Mouse (Mus musculus): ENCODE data around the gene Clstn1. TPM values are rescaled to one million over a fixed set of nuclear protein-coding genes. Genes with fewer than 3 reads are reported as not detected.

Clstn1 gene
- polyA plus RNA-seq, 1 experiment from 2014 or later, result 7.8 TPM

DNA sequence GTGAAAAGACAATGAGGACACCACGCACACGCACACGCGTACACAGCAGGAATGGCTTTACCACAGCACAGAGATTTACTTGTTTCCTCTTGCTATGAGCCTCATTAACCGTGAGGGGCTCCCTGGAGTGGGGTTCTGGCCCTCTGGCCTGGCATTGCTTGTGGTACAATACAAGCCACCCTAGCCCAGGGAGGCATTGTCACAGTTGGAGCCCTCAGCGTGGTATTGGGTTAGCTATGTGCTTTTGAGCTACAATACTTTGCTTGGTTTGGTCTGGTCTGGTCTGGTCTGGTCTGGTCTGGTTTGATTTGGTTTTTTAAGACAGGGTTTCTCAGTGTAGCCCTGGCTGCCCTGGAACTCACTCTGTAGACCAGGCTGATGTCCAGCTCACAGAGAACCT is 13.3 kb downstream of the Clstn1 start:
- WGBS, result 90% methylated on average over 6 of the region's 6 CpGs
- no peak overlapping the region for H3K4me2 ChIP-seq
- no peak overlapping the region for H3K9ac ChIP-seq (ENCODE audit: low read depth, low read length)
- no peak for ATAC-seq (replicated peaks; ENCODE audit: low FRiP score)
- no peak overlapping the region for H3K27ac ChIP-seq (ENCODE audit: low read depth, low read length)
- no peaks in the 10 kb centered on the region for H3K36me3 ChIP-seq (ENCODE audit: control insufficient read depth, insufficient read depth, low read length)
- H3K9me3 ChIP-seq (ENCODE audit: control insufficient read depth, low read length), result no peaks in the 10 kb centered on the region
- H3K4me1 ChIP-seq (replicated peaks; ENCODE audit: control insufficient read depth, insufficient read depth, low read length), result no peaks in the 10 kb centered on the region
- H3K27me3 ChIP-seq (replicated peaks; ENCODE audit: control insufficient read depth, insufficient read depth, low read length), result no peaks in the 10 kb centered on the region
- no peak overlapping the region for H3K4me3 ChIP-seq (ENCODE audit: low read depth, low read length)
- no peak for DNase-seq (ENCODE audit: low spot score)

DNA sequence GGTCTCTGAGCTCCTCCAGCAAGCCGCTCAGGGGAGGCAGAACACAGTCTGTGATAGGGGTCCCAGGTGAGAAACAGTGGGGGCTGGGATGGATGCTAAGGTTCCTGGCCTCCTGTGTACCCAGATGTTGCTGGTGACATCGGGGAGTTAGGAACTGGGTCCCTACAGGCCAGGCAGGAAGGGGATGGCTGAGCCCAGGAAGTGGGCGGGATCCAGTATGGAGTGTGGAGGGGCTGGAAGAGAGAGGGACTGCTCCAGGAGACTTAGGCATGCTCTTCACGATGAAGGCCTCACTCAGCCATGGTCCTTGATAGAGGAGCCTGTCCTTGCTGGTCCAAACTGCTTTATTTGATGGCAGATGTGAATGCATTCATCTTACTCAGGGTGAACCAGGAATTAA is 13.9 kb downstream of the Clstn1 start:
- no peak for DNase-seq (ENCODE audit: low spot score)
- WGBS, result 73% methylated on average over 4 of the region's 4 CpGs
- Histone ChIP-seq H3K9ac (ENCODE audit: low read depth, low read length) (no peak overlapping the region), H3K4me2 (no peak overlapping the region), H3K27ac (ENCODE audit: low read depth, low read length) (no peak overlapping the region), H3K4me3 (ENCODE audit: low read depth, low read length) (no peak overlapping the region), H3K36me3 (ENCODE audit: control insufficient read depth, insufficient read depth, low read length) (no peaks in the 10 kb centered on the region), H3K9me3 (ENCODE audit: control insufficient read depth, low read length) (no peaks in the 10 kb centered on the region), H3K27me3 (replicated peaks; ENCODE audit: control insufficient read depth, insufficient read depth, low read length) (no peaks in the 10 kb centered on the region), H3K4me1 (replicated peaks; ENCODE audit: control insufficient read depth, insufficient read depth, low read length) (no peaks in the 10 kb centered on the region)
- no peak for ATAC-seq (replicated peaks; ENCODE audit: low FRiP score)

DNA sequence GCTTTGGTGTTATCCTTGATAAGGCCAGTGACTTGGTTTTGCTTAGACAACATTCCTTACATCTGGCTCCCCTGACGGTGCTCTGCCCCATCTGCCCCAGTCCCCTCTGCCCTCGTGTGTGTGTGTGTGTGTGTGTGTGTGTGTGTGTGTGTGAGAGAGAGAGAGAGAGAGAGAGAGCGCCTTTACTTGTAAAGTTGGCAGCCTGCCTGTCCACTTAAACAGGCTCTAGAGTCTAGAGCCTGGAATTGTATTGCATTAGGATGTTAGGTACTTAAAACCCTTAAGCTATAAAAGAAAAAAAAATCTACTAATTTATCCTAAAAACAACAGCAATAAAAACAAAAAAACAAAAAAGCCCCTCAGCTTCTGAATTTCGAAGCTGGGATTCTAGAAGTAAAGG is 15.2 kb downstream of the Clstn1 start:
- Histone ChIP-seq H3K4me3 (ENCODE audit: low read depth, low read length) (no peak overlapping the region), H3K27ac (ENCODE audit: low read depth, low read length) (no peak overlapping the region)
- 35% methylated on average over 4 of the region's 4 CpGs for WGBS

DNA sequence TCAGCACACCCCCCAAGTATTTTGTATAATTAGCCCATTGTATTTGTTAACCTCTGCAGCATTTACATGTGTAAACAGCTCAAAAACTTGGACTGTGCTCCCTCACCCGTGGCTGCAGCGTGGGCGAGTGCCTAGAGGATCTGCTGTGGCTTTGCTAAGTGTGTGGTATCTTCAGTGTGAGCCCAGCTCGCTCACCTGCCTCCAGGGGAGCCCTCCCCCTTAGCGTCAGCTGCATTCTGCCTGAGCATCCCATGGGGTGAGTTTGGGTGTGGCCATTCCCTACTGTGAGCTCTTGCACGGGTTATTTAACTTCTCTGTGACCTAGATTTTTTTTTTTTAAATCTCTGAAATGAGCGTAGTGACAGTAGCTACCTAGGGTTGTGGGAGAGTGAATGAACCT is 16.0 kb downstream of the Clstn1 start:
- WGBS, result 63% methylated on average over 7 of the region's 7 CpGs
- DNase-seq (ENCODE audit: low spot score) (no peak), ATAC-seq (replicated peaks; ENCODE audit: low FRiP score) (no peak)
- Histone ChIP-seq H3K9ac (ENCODE audit: low read depth, low read length) (no peak overlapping the region), H3K4me3 (ENCODE audit: low read depth, low read length) (no peak overlapping the region), H3K27me3 (replicated peaks; ENCODE audit: control insufficient read depth, insufficient read depth, low read length) (no peaks in the 10 kb centered on the region), H3K36me3 (ENCODE audit: control insufficient read depth, insufficient read depth, low read length) (no peaks in the 10 kb centered on the region), H3K27ac (ENCODE audit: low read depth, low read length) (no peak overlapping the region), H3K4me2 (no peak overlapping the region), H3K4me1 (replicated peaks; ENCODE audit: control insufficient read depth, insufficient read depth, low read length) (peaks cover 3% of the 10 kb centered on the region; the same call in 1 of the 2 replicates), H3K9me3 (ENCODE audit: control insufficient read depth, low read length) (no peaks in the 10 kb centered on the region)

More for the DNA sequence above, 15.2 kb downstream of the Clstn1 start:
- no peaks in the 10 kb centered on the region for H3K27me3 ChIP-seq (replicated peaks; ENCODE audit: control insufficient read depth, insufficient read depth, low read length)
- no peak overlapping the region for H3K4me2 ChIP-seq
- DNase-seq (ENCODE audit: low spot score) (no peak), ATAC-seq (replicated peaks; ENCODE audit: low FRiP score) (no peak)
- H3K4me1 ChIP-seq (replicated peaks; ENCODE audit: control insufficient read depth, insufficient read depth, low read length), result no peaks in the 10 kb centered on the region
- no peak overlapping the region for H3K9ac ChIP-seq (ENCODE audit: low read depth, low read length)
- H3K9me3 ChIP-seq (ENCODE audit: control insufficient read depth, low read length), result no peaks in the 10 kb centered on the region
- H3K36me3 ChIP-seq (ENCODE audit: control insufficient read depth, insufficient read depth, low read length), result no peaks in the 10 kb centered on the region

DNA sequence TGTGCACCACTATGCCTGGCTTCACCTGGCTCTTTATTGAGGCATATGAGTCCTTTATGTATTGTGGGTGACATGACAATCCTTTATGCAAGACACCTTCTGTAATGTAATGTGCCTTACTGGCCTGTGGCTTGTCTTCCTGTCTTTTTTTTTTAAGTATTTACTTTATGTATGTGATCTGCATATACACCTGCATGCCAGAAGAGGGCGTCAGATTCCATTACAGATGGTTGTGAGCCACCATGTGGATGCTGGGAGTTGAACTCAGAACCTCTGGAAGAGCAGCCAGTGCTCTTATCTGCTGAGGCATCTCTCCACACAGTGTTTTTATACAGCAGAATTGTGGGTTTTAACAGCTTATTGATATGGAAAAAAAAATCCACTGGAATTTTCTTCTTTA is 17.6 kb downstream of the Clstn1 start:
- Histone ChIP-seq H3K27ac (ENCODE audit: low read depth, low read length) (no peak overlapping the region), H3K4me3 (ENCODE audit: low read depth, low read length) (no peak overlapping the region), H3K36me3 (ENCODE audit: control insufficient read depth, insufficient read depth, low read length) (no peaks in the 10 kb centered on the region), H3K27me3 (replicated peaks; ENCODE audit: control insufficient read depth, insufficient read depth, low read length) (no peaks in the 10 kb centered on the region), H3K9ac (ENCODE audit: low read depth, low read length) (no peak overlapping the region), H3K4me1 (replicated peaks; ENCODE audit: control insufficient read depth, insufficient read depth, low read length) (peaks cover 9% of the 10 kb centered on the region; the same call in 1 of the 2 replicates), H3K4me2 (no peak overlapping the region), H3K9me3 (ENCODE audit: control insufficient read depth, low read length) (no peaks in the 10 kb centered on the region)
- no peak for ATAC-seq (replicated peaks; ENCODE audit: low FRiP score)
- no peak for DNase-seq (ENCODE audit: low spot score)
- WGBS, result 50% methylated on average over 1 of the region's 1 CpGs

DNA sequence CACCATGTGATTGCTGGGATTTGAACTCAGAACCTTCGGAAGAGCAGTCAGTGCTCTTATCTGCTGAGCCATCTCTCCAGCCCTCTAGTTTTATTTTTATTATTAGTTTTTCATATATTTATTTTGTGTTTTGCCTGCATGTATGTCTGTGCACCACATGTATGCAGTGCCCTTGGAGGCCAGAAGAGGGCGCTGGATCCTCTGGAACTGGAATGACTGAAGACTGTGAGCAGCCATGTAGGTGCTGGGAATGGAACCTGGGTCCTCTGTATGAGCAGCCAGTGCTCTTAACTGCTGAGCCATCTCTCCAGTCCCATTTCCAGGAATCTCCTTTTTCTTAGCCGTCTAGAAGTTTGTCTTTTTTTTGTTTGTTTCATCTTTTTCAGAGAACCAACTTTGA is 18.2 kb downstream of the Clstn1 start:
- H3K27me3 ChIP-seq (replicated peaks; ENCODE audit: control insufficient read depth, insufficient read depth, low read length), result no peaks in the 10 kb centered on the region
- no peaks in the 10 kb centered on the region for H3K9me3 ChIP-seq (ENCODE audit: control insufficient read depth, low read length)
- H3K4me1 ChIP-seq (replicated peaks; ENCODE audit: control insufficient read depth, insufficient read depth, low read length), result peaks cover 9% of the 10 kb centered on the region; the same call in 1 of the 2 replicates
- no peak overlapping the region for H3K4me3 ChIP-seq (ENCODE audit: low read depth, low read length)
- no peaks in the 10 kb centered on the region for H3K36me3 ChIP-seq (ENCODE audit: control insufficient read depth, insufficient read depth, low read length)
- H3K27ac ChIP-seq (ENCODE audit: low read depth, low read length), result no peak overlapping the region
- WGBS, result 73% methylated on average over 3 of the region's 3 CpGs
- ATAC-seq (replicated peaks; ENCODE audit: low FRiP score), result no peak
- no peak overlapping the region for H3K4me2 ChIP-seq
- DNase-seq (ENCODE audit: low spot score), result no peak
- H3K9ac ChIP-seq (ENCODE audit: low read depth, low read length), result no peak overlapping the region

DNA sequence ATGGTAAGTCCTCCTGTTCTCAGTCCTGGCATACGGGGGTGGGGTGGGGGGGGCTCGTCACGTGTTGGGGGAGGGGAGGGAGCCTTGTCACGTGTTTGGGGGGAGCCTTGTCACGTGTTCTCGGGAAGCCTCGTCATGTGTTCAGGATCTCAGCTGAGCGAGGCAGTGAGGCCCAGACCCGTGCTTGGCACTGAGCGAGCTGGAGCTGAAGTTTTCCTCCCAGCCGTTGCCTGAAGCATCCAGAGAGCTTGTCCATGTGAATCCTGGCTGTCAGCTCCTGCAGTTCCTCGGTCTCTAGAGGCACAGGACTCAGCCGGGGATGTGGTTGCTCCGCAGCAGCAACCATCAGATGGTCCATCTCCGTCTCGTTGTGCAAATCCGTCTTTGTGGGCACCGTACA is 19.8 kb downstream of the Clstn1 start:
- DNase-seq (ENCODE audit: low spot score) (no peak), ATAC-seq (replicated peaks; ENCODE audit: low FRiP score) (no peak)
- Histone ChIP-seq H3K4me3 (ENCODE audit: low read depth, low read length) (no peak overlapping the region), H3K36me3 (ENCODE audit: control insufficient read depth, insufficient read depth, low read length) (no peaks in the 10 kb centered on the region), H3K4me1 (replicated peaks; ENCODE audit: control insufficient read depth, insufficient read depth, low read length) (peaks cover 9% of the 10 kb centered on the region; the same call in 1 of the 2 replicates), H3K9ac (ENCODE audit: low read depth, low read length) (no peak overlapping the region), H3K9me3 (ENCODE audit: control insufficient read depth, low read length) (no peaks in the 10 kb centered on the region), H3K4me2 (no peak overlapping the region), H3K27ac (ENCODE audit: low read depth, low read length) (no peak overlapping the region), H3K27me3 (replicated peaks; ENCODE audit: control insufficient read depth, insufficient read depth, low read length) (no peaks in the 10 kb centered on the region)
- 79% methylated on average over 18 of the region's 18 CpGs for WGBS

DNA sequence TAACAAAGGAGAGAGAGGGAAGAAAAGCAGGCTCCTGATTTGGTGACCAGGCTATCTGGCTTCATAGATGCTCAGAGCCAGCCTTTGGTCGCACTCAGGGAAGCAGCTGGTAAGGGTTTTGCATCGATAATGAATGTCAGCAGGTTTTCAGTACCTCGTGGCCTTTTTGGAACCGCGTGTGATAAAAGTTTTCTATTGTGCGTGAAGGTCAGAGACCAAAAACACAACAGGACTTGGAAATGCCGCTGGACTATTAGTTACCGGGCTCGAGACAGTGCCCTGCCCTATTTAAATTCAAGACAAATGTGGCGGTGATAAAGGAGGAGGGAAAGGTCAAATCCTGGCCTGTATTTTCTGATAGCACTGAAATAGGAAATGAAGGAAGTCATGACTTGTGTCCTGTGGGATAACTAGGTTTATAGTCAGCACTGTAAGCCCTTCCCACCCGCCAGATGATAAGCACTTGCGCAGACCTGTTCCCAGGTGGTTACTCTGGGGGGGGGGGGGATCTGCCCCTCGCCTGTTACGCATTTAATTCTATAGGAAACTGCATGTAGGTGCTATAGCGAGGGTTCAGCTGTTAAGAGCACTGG is 20.6 kb downstream of the Clstn1 start:
- 34% methylated on average over 15 of the region's 15 CpGs for WGBS

DNA sequence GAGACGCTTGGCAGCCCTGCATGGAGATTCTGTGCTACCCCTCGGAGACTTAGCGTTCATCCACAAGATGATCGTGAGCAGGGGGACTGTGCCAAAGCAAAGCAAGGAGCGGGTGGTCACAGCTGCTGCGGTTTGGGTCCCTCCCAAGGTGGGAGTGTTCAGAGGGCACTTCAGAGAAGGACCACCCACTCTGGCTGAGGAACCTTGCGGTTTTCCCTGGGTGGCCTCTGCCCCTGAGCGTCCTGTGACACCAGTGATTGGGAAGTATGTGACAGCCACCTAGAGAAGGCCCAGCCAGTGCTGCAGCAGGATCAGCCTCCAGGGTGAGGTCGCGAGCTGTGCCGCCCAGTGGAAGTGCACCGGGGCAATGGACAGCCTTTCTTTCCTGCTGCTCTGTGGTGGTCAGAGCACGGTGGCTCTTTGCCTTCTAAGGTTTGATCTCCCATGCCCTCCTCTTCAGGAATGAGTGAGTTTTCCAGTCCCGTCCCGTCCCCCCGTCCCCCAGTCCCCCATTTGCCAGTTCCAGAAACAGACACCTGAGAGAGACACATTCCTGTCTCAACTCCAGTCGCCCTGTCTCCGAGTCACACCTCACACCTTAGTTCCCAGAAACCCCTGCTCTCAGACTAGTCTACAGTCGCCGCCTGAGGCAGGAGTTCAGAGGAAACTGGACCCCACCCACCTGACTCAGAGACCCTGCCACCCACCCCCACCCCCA is 21.5 kb downstream of the Clstn1 start:
- Histone ChIP-seq H3K4me2 (peak overlapping the region; percentile 21; the same call in 1 of the 2 replicates), H3K4me1 (replicated peaks; ENCODE audit: control insufficient read depth, insufficient read depth, low read length) (peaks cover 9% of the 10 kb centered on the region; the same call in 1 of the 2 replicates), H3K4me3 (ENCODE audit: low read depth, low read length) (no peak overlapping the region), H3K9ac (ENCODE audit: low read depth, low read length) (no peak overlapping the region), H3K36me3 (ENCODE audit: control insufficient read depth, insufficient read depth, low read length) (no peaks in the 10 kb centered on the region), H3K9me3 (ENCODE audit: control insufficient read depth, low read length) (no peaks in the 10 kb centered on the region), H3K27me3 (replicated peaks; ENCODE audit: control insufficient read depth, insufficient read depth, low read length) (no peaks in the 10 kb centered on the region), H3K27ac (ENCODE audit: low read depth, low read length) (no peak overlapping the region)
- no peak for DNase-seq (ENCODE audit: low spot score)
- no peak for ATAC-seq (replicated peaks; ENCODE audit: low FRiP score)
- 47% methylated on average over 20 of the region's 20 CpGs for WGBS

More for the DNA sequence above, 20.6 kb downstream of the Clstn1 start:
- H3K4me1 ChIP-seq (replicated peaks; ENCODE audit: control insufficient read depth, insufficient read depth, low read length), result peaks cover 9% of the 10 kb centered on the region; the same call in 1 of the 2 replicates
- no peak for DNase-seq (ENCODE audit: low spot score)
- no peaks in the 10 kb centered on the region for H3K27me3 ChIP-seq (replicated peaks; ENCODE audit: control insufficient read depth, insufficient read depth, low read length)
- H3K4me3 ChIP-seq (ENCODE audit: low read depth, low read length), result no peak overlapping the region
- H3K9ac ChIP-seq (ENCODE audit: low read depth, low read length), result no peak overlapping the region
- no peaks in the 10 kb centered on the region for H3K9me3 ChIP-seq (ENCODE audit: control insufficient read depth, low read length)
- ATAC-seq (replicated peaks; ENCODE audit: low FRiP score), result no peak
- no peak overlapping the region for H3K4me2 ChIP-seq
- no peaks in the 10 kb centered on the region for H3K36me3 ChIP-seq (ENCODE audit: control insufficient read depth, insufficient read depth, low read length)
- H3K27ac ChIP-seq (ENCODE audit: low read depth, low read length), result no peak overlapping the region

All from liver, embryonic 11.5 days (tissue).